Mouse (Mus musculus): ENCODE results near the gene Rtkn2.

DNA sequence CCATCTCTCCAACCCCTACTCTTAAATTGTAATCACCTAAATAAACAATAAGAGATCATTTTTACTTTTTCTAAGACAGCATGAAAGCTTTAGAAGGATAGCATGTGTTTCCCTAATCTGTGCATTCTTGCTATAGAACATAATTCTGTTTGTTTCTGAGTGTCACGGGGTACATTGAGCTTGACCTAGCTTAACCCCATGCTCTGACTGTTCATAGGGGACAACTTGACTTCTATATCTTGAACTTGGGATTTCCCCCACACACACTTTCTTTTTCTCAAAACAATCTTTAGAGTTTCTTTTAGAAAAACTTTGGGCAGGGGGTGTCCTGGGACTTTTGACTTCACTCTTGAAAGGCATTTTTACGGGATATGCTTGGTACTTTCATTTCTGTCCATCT is 41.4 kb downstream of the Rtkn2 start:
- TF ChIP-seq CTCF (IDR thresholded peaks at IDR 0.05; ENCODE audit: low read depth, low read length) (no peak), GATA1 (IDR thresholded peaks at IDR 0.05; ENCODE audit: borderline replicate concordance, low read length) (no peak), TAL1 (conservative IDR thresholded peaks at IDR 0.05; ENCODE audit: low read depth, low read length) (no peak)

Measured in G1E (cell line).